Mouse (Mus musculus): Measurements from ENCODE around the gene Kansl1l.

Gene Kansl1l

GRCm38 (mm10) chr1:66792838-66793466 lies 24.4 kb downstream of the Kansl1l start:
- no peak for TF ChIP-seq GATA4 (IDR thresholded peaks at IDR 0.05; ENCODE audit: insufficient replicate concordance, low read length)

DNA sequence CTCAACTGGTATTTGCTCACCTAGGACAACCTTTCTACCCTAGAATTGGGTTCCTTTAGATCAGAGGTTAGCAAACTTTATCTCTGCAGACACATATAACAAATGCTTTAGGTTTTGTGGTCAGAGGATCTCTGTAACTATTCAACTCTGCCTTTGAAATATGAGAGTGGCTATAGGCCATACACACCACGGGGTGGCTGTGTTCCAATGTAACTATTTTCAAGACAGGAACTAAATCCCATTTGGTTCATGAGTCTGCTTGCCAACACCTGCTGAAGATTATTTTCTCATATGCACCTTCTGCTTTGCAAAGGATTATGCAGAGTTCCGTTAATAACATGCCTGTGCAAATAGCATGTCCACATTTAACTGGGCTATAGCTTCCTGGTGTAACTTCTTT lies 35.1 kb downstream of the Kansl1l start:
- TF ChIP-seq GATA4 (IDR thresholded peaks at IDR 0.05; ENCODE audit: insufficient replicate concordance, low read length): no peak

- no peak for TF ChIP-seq GATA4 (IDR thresholded peaks at IDR 0.05; ENCODE audit: insufficient replicate concordance, low read length)
Measured at GRCm38 (mm10) chr1:66781027-66781426, 36.3 kb downstream of the Kansl1l start.

DNA sequence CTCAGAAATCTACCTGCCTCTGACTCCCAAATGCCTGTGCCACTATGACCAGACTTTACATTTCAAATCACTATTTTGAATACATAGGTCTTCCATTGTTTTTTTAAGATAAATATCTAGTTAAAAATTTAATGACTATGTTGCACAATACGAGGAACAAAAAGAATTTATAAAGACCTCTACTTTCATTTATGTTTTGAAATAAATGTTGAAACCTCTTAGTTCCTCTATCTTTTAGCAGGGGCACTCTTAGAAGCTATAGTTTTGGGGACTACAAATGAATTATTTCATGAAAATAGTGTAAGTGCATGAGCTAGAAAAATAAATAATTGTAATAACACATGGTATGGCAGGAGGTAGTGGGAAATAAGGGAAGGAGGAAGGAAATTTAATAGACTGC lies 38.6 kb downstream of the Kansl1l start:
- no peak for TF ChIP-seq GATA4 (IDR thresholded peaks at IDR 0.05; ENCODE audit: insufficient replicate concordance, low read length)

DNA sequence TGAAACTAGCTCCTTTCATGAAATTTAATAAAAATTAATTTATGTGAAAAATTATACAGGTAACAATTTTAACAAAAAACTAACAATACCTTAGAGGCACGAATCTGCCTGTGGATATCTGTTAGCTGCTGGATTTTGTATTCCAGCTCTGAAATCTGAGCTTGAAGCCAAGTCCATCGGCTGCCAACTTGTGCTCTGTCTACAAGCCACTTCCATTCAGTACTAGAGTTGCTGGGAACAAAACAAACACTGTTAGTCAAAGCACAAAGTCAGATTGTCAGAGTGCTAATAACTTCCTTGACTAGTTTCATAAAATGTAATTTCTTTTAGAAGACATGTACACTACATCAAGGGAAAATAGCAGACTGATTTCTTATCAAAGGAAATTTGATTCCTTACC lies 39.5 kb downstream of the Kansl1l start:
- TF ChIP-seq GATA4 (IDR thresholded peaks at IDR 0.05; ENCODE audit: insufficient replicate concordance, low read length): no peak

- no peak for TF ChIP-seq GATA4 (IDR thresholded peaks at IDR 0.05; ENCODE audit: insufficient replicate concordance, low read length)
Measured at GRCm38 (mm10) chr1:66768764-66769163, 48.6 kb downstream of the Kansl1l start.

- TF ChIP-seq GATA4 (IDR thresholded peaks at IDR 0.05; ENCODE audit: insufficient replicate concordance, low read length): no peak
Measured at GRCm38 (mm10) chr1:66730581-66730980, 86.8 kb downstream of the Kansl1l start.

DNA sequence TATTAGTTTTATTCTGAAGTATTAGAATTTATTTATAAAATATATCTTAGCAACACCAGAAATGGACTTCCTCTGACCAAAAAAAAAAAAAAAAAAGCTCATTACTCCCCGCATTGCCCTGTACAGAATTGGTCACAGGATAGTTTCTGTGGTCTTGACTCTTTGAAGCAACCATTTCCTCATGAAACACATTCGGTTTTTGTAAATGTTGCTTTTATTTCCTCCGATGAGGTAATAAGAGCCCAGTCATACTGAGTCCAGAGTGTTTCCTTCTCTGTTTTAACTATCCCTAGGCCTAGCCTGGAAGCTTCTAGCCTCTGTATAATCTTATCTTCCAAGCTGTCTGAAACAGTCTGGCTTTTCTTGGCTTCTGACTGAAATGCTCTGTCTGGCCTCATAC lies 104.5 kb downstream of the Kansl1l start:
- no peak for TF ChIP-seq GATA4 (IDR thresholded peaks at IDR 0.05; ENCODE audit: insufficient replicate concordance, low read length)

- no peak for TF ChIP-seq GATA4 (IDR thresholded peaks at IDR 0.05; ENCODE audit: insufficient replicate concordance, low read length)
Measured at GRCm38 (mm10) chr1:66704523-66704922, 112.8 kb downstream of the Kansl1l start.

DNA sequence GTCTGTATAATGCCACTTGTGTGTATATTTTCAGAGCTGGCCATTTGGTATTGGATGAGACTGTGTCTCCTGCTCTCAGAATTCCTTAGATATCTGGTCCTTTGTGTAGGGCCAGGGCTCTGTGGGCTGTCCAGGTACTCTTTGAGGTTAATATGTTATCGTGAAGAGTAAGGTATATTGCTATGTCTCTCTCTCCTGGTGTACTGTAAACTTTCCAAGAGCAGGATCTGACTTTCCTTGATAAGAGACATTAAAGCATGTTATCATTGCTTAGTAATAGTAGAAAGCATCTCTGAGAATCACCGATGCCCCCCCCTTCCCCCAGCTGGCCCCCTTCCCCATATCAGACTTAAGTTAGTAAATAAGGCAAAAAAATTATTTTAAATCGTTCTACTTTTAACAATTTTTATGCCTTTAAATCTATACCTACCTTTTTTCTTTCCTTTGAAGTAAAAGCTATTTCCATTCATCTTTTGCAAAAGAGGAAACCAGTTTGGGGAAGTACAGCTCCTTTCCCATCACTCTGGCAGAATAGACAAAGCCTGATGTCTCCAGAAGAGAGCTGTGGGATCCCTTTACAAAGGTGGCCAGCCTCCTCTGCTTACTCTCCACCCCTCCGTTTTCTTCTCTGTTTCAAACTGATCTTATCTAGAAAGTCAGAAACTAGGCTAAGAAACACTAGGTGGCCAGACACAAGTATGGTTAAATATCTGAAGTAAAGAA lies 114.6 kb downstream of the Kansl1l start:
- TF ChIP-seq GATA4 (IDR thresholded peaks at IDR 0.05; ENCODE audit: insufficient replicate concordance, low read length): no peak

DNA sequence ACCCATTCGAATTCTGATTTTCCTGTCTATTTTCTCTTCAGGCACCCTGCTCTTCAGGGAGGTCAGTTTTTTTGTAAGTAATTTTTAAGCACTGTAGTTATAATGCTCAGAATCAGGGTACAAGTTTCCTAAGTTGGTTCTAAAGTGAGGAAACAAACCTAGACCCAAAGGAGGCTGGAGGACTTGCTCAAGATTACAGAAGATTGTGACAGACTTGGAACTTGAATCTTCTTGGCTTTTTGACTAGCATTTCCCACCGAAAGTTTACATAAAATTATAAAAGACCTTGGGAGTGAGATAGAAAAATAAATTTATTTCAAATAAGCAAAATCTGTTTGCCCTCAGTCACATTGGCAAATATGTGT lies 115.8 kb downstream of the Kansl1l start:
- no peak for TF ChIP-seq GATA4 (IDR thresholded peaks at IDR 0.05; ENCODE audit: insufficient replicate concordance, low read length)

DNA sequence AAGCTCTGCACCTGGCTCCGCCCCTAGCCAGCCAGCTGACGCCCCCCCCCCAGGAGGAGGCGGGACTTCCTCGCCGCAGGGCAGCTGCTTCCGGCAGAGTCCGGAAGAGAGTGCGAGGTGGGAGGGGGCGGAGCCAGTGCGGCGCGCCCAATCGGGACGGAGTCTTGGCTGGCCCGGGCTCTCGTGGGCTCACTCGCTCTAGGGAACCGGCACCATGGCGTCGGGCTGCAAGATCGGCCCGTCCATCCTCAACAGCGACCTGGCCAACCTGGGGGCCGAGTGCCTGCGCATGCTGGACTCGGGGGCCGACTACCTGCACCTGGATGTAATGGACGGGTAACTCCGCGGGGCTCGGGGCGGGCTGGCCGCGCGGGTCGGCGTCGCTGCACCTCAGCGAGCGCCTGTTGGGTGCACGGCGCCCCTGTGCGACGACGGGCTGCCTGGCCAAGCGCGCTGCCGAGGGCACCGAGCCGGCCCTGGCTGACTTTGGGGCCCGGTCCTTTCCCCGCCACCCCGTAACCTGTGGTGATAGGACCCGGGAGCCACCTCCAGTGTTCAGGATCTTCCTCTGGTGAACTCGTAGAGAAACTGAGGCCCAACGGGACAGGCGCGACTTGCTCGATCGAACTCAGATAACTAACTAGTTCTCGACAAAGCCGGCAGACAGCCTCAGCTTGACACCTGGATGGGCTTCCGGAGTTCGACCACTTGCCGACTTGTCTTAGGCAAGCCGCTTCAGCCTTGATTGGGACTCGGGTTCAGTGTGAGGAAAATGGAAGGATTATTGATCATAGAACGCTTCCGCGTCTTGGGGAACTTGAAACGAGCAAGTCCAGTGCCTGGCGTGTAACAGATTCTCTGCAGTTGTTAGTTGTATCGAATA lies 116.4 kb downstream of the Kansl1l start, which contains the start of gene Rpe:
Gene Rpe (plus strand): TSS at position 139 of the 883 bp plus-strand sequence.
- TF ChIP-seq GATA4 (IDR thresholded peaks at IDR 0.05; ENCODE audit: insufficient replicate concordance, low read length): no peak

GRCm38 (mm10) chr1:66700149-66700692 lies 117.1 kb downstream of the Kansl1l start:
- no peak for TF ChIP-seq GATA4 (IDR thresholded peaks at IDR 0.05; ENCODE audit: insufficient replicate concordance, low read length)

DNA sequence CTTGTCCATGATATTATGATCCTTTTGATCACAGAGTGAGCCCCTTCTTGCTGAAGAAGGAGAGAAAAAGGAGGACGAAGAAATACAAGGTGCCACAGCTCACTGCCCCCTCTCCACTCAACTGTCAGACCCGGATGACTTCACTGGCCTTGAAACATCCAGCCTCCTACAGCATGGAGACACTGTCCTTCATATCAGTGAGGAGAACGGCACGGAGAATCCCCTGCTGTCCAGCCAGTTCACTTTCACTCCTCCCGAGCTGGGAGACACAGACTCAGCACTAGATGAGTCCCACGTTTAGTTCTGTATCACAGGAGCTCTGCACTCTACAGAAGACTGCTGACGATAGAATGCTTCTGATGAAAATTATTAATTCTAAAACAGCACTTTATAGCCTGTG lies 122.1 kb downstream of the Kansl1l start:
- TF ChIP-seq GATA4 (IDR thresholded peaks at IDR 0.05; ENCODE audit: insufficient replicate concordance, low read length): no peak

DNA sequence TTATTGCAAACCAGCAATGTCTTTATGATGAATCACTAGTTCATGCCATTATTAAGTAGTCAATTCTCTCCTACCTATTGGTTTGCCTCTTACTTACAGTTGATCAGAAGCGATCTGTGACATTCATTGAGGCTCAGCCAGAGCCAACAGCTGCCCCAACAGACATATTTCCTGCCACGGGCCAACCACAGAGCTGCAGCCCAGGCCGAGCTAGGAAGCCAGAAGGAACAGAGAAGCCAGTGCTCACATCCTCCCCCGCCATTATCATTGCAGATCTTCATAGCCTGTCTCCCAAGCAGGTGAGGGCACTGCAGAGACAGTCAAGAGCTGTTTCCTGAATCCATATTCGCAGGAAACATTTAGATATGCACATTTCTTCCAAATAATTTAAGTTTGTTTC lies 123.1 kb downstream of the Kansl1l start:
- TF ChIP-seq GATA4 (IDR thresholded peaks at IDR 0.05; ENCODE audit: insufficient replicate concordance, low read length): no peak

Measured in liver, adult (tissue).